Mouse (Mus musculus): Measurements from ENCODE around the gene Nfatc2. TPM values are rescaled to one million over a fixed set of nuclear protein-coding genes. Genes with fewer than 3 reads are reported as not detected.

The Nfatc2 gene
- polyA plus RNA-seq, 1 experiment from 2014 or later: 1.7 TPM

- no peaks in the 10 kb centered on the region for H3K36me3 ChIP-seq
- H3K4me3 ChIP-seq: no peak overlapping the region
- ATAC-seq (ENCODE audit: low FRiP score): no peak
- no peak overlapping the region for H3K9ac ChIP-seq
- no peak overlapping the region for H3K4me2 ChIP-seq
- H3K27me3 ChIP-seq: no peaks in the 10 kb centered on the region
- 88% methylated on average over 7 of the region's 7 CpGs for WGBS
- no peaks in the 10 kb centered on the region for H3K4me1 ChIP-seq (replicated peaks)
- no peak overlapping the region for H3K27ac ChIP-seq
- no peaks in the 10 kb centered on the region for H3K9me3 ChIP-seq
Observed at GRCm38 (mm10) chr2:168491791-168492190, 109.7 kb downstream of the Nfatc2 start.

- no peak for ATAC-seq (ENCODE audit: low FRiP score)
- Histone ChIP-seq H3K27ac (no peak overlapping the region), H3K4me2 (no peak overlapping the region), H3K4me3 (no peak overlapping the region), H3K36me3 (no peaks in the 10 kb centered on the region), H3K4me1 (replicated peaks) (no peaks in the 10 kb centered on the region), H3K27me3 (no peaks in the 10 kb centered on the region), H3K9me3 (no peaks in the 10 kb centered on the region), H3K9ac (no peak overlapping the region)
- WGBS: 92% methylated on average over 13 of the region's 13 CpGs
Observed at GRCm38 (mm10) chr2:168489953-168490352, 111.5 kb downstream of the Nfatc2 start.

- Histone ChIP-seq H3K36me3 (no peaks in the 10 kb centered on the region), H3K4me2 (no peak overlapping the region), H3K4me1 (replicated peaks) (no peaks in the 10 kb centered on the region), H3K27ac (no peak overlapping the region), H3K27me3 (no peaks in the 10 kb centered on the region), H3K9me3 (no peaks in the 10 kb centered on the region), H3K4me3 (no peak overlapping the region), H3K9ac (no peak overlapping the region)
- WGBS: 85% methylated on average over 11 of the region's 11 CpGs
- no peak for ATAC-seq (ENCODE audit: low FRiP score)
Observed at GRCm38 (mm10) chr2:168488158-168488925, 113.1 kb downstream of the Nfatc2 start.

GRCm38 (mm10) chr2:168481121-168481520 lies 120.3 kb downstream of the Nfatc2 start:
- Histone ChIP-seq H3K4me2 (no peak overlapping the region), H3K36me3 (no peaks in the 10 kb centered on the region), H3K4me1 (replicated peaks) (peaks cover 13% of the 10 kb centered on the region; the same call in 1 of the 2 replicates), H3K9ac (no peak overlapping the region), H3K27ac (no peak overlapping the region), H3K4me3 (no peak overlapping the region), H3K9me3 (no peaks in the 10 kb centered on the region), H3K27me3 (peaks cover 19% of the 10 kb centered on the region)
- 89% methylated on average over 14 of the region's 14 CpGs for WGBS
- no peak for ATAC-seq (ENCODE audit: low FRiP score)

- Histone ChIP-seq H3K27me3 (peaks cover 19% of the 10 kb centered on the region), H3K27ac (no peak overlapping the region)
- 63% methylated on average over 6 of the region's 6 CpGs for WGBS
Observed at GRCm38 (mm10) chr2:168480692-168481091, 120.8 kb downstream of the Nfatc2 start.

GRCm38 (mm10) chr2:168479930-168480329 lies 121.5 kb downstream of the Nfatc2 start:
- H3K9ac ChIP-seq: no peak overlapping the region
- 83% methylated on average over 15 of the region's 15 CpGs for WGBS
- no peak overlapping the region for H3K4me2 ChIP-seq
- peaks cover 13% of the 10 kb centered on the region; the same call in 1 of the 2 replicates for H3K4me1 ChIP-seq (replicated peaks)
- H3K27ac ChIP-seq: no peak overlapping the region
- peaks cover 24% of the 10 kb centered on the region for H3K27me3 ChIP-seq
- no peaks in the 10 kb centered on the region for H3K36me3 ChIP-seq
- no peak overlapping the region for H3K4me3 ChIP-seq
- ATAC-seq (ENCODE audit: low FRiP score): no peak
- no peaks in the 10 kb centered on the region for H3K9me3 ChIP-seq

More at GRCm38 (mm10) chr2:168480692-168481091, 120.8 kb downstream of the Nfatc2 start:
- Histone ChIP-seq H3K4me2 (no peak overlapping the region), H3K9ac (no peak overlapping the region), H3K9me3 (no peaks in the 10 kb centered on the region), H3K4me1 (replicated peaks) (peaks cover 13% of the 10 kb centered on the region; the same call in 1 of the 2 replicates), H3K36me3 (no peaks in the 10 kb centered on the region), H3K4me3 (no peak overlapping the region)
- no peak for ATAC-seq (ENCODE audit: low FRiP score)

- Histone ChIP-seq H3K36me3 (no peaks in the 10 kb centered on the region), H3K4me2 (no peak overlapping the region), H3K27ac (no peak overlapping the region), H3K9me3 (no peaks in the 10 kb centered on the region), H3K27me3 (peaks cover 30% of the 10 kb centered on the region), H3K4me1 (replicated peaks) (peaks cover 19% of the 10 kb centered on the region; the same call in 1 of the 2 replicates), H3K4me3 (no peak overlapping the region), H3K9ac (no peak overlapping the region)
- 73% methylated on average over 7 of the region's 7 CpGs for WGBS
- ATAC-seq (ENCODE audit: low FRiP score): no peak
Observed at GRCm38 (mm10) chr2:168478431-168478830, 123.0 kb downstream of the Nfatc2 start.

GRCm38 (mm10) chr2:168473496-168473895 lies 128.0 kb downstream of the Nfatc2 start:
- Histone ChIP-seq H3K9ac (no peak overlapping the region), H3K4me1 (replicated peaks) (peaks cover 13% of the 10 kb centered on the region), H3K27me3 (peaks cover 39% of the 10 kb centered on the region; the same call in 1 of the 2 replicates), H3K9me3 (no peaks in the 10 kb centered on the region), H3K4me2 (no peak overlapping the region), H3K27ac (no peak overlapping the region), H3K36me3 (no peaks in the 10 kb centered on the region), H3K4me3 (no peak overlapping the region)
- WGBS: 53% methylated on average over 9 of the region's 9 CpGs
- no peak for ATAC-seq (ENCODE audit: low FRiP score)

GRCm38 (mm10) chr2:168472899-168473298 lies 128.6 kb downstream of the Nfatc2 start:
- no peaks in the 10 kb centered on the region for H3K36me3 ChIP-seq
- ATAC-seq (ENCODE audit: low FRiP score): peak; percentile 52
- WGBS: 4% methylated on average over 16 of the region's 16 CpGs
- H3K4me1 ChIP-seq (replicated peaks): peaks cover 13% of the 10 kb centered on the region
- peak overlapping the region; percentile 43 for H3K4me2 ChIP-seq
- H3K27ac ChIP-seq: 0 out of 2 replicates have a peak overlapping the region, but pooled peaks have one; percentile 8
- peak overlapping the region; percentile 24 for H3K4me3 ChIP-seq
- peaks cover 39% of the 10 kb centered on the region; the same call in 1 of the 2 replicates for H3K27me3 ChIP-seq
- H3K9me3 ChIP-seq: no peaks in the 10 kb centered on the region
- H3K9ac ChIP-seq: 0 out of 2 replicates have a peak overlapping the region, but pooled peaks have one; percentile 30

GRCm38 (mm10) chr2:168469032-168469431 lies 132.4 kb downstream of the Nfatc2 start:
- no peak overlapping the region for H3K9ac ChIP-seq
- no peak for ATAC-seq (ENCODE audit: low FRiP score)
- no peak overlapping the region for H3K4me2 ChIP-seq
- H3K4me3 ChIP-seq: no peak overlapping the region
- peaks cover 24% of the 10 kb centered on the region; the same call in 1 of the 2 replicates for H3K27me3 ChIP-seq
- H3K36me3 ChIP-seq: no peaks in the 10 kb centered on the region
- H3K4me1 ChIP-seq (replicated peaks): peaks cover 16% of the 10 kb centered on the region
- H3K9me3 ChIP-seq: no peaks in the 10 kb centered on the region
- WGBS: 13% methylated on average over 4 of the region's 4 CpGs
- H3K27ac ChIP-seq: no peak overlapping the region

- H3K27me3 ChIP-seq: peaks cover 19% of the 10 kb centered on the region; the same call in 1 of the 2 replicates
- H3K4me3 ChIP-seq: no peak overlapping the region
- no peaks in the 10 kb centered on the region for H3K9me3 ChIP-seq
- peaks cover 5% of the 10 kb centered on the region; the same call in 1 of the 2 replicates for H3K4me1 ChIP-seq (replicated peaks)
- no peak for ATAC-seq (ENCODE audit: low FRiP score)
- no peak overlapping the region for H3K4me2 ChIP-seq
- no peak overlapping the region for H3K9ac ChIP-seq
- WGBS: 78% methylated on average over 5 of the region's 5 CpGs
- H3K36me3 ChIP-seq: no peaks in the 10 kb centered on the region
- no peak overlapping the region for H3K27ac ChIP-seq
Observed at GRCm38 (mm10) chr2:168467166-168467565, 134.3 kb downstream of the Nfatc2 start.

- ATAC-seq (ENCODE audit: low FRiP score): no peak
- peaks cover 13% of the 10 kb centered on the region; the same call in 1 of the 2 replicates for H3K27me3 ChIP-seq
- no peaks in the 10 kb centered on the region for H3K9me3 ChIP-seq
- no peak overlapping the region for H3K4me2 ChIP-seq
- no peak overlapping the region for H3K9ac ChIP-seq
- WGBS: 51% methylated on average over 9 of the region's 9 CpGs
- H3K4me1 ChIP-seq (replicated peaks): peaks cover 9% of the 10 kb centered on the region; the same call in 1 of the 2 replicates
- H3K27ac ChIP-seq: no peak overlapping the region
- H3K4me3 ChIP-seq: no peak overlapping the region
- H3K36me3 ChIP-seq: no peaks in the 10 kb centered on the region
Observed at GRCm38 (mm10) chr2:168466066-168466465, 135.4 kb downstream of the Nfatc2 start.

Measured in hindbrain, embryonic 13.5 days (tissue).